Mouse (Mus musculus) midbrain, embryonic 12.5 days (tissue): ENCODE data around the gene Abca17. TPM values are rescaled to one million over a fixed set of nuclear protein-coding genes. Genes with fewer than 3 reads are reported as not detected.

Source experiments
- ATAC-seq: fragments of 200-750 bp; cut with Nextera tagmentation; 2 replicates; pipeline ENCODE4 v1.8.0; 2017; ENCODE audit warnings: low read depth, moderate TSS enrichment, moderate library complexity; ENCODE audit not compliant: low FRiP score
- H3K27ac ChIP-seq: fragments of 300-500 bp; sonication (generic); replicated peaks from 2 replicates; pipeline ENCODE4 v1.5.1; 2016; ENCODE audit warnings: mild to moderate bottlenecking
- H3K27me3 ChIP-seq: fragments of 300-500 bp; sonication (generic); 2 replicates; pipeline ENCODE4 v1.6.1; 2016; ENCODE audit warnings: mild to moderate bottlenecking
- H3K36me3 ChIP-seq: fragments of 300-500 bp; sonication (generic); 2 replicates; pipeline ENCODE4 v1.6.1; 2016
- H3K4me1 ChIP-seq: fragments of 300-500 bp; sonication (generic); 2 replicates; pipeline ENCODE4 v1.6.1; 2016
- H3K4me2 ChIP-seq: fragments of 300-500 bp; sonication (generic); replicated peaks from 2 replicates; pipeline ENCODE4 v1.6.1; 2016; ENCODE audit warnings: mild to moderate bottlenecking, moderate library complexity
- H3K4me3 ChIP-seq: fragments of 300-500 bp; sonication (generic); 2 replicates; pipeline ENCODE4 v1.5.1; 2016; ENCODE audit warnings: mild to moderate bottlenecking
- H3K9ac ChIP-seq: fragments of 300-500 bp; sonication (generic); replicated peaks from 2 replicates; pipeline ENCODE4 v1.6.1; 2016; ENCODE audit warnings: mild to moderate bottlenecking, moderate library complexity
- H3K9me3 ChIP-seq: fragments of 300-500 bp; sonication (generic); 2 replicates; pipeline ENCODE4 v1.6.1; 2016; ENCODE audit warnings: mild to moderate bottlenecking
- WGBS: fragments of 180-500 bp; shearing (Covaris S2); methylation state at CpG from one replicate; pipeline ENCODE4 v1.1.7; 2016; 5-methylcytosine and 5-hydroxymethylcytosine counted together
- polyA plus RNA-seq: library from polyadenylated mRNA; unstranded; fragments of >200 nt; fragmentation: Nextera tagmentation; extraction: Ambion mirVana; gene quantifications from 2 replicates; pipeline ENCODE4 v1.2.1, GENCODE M21; 2016

Abca17 gene
- 0.41 TPM in 1 of 2 replicates, not detected in the other for polyA plus RNA-seq

- 5% methylated on average over 42 of the region's 42 CpGs for WGBS
- Histone ChIP-seq H3K9ac (peak within 1 kb of the TSS; percentile 84), H3K27me3 (peaks cover 29% of the 10 kb centered on the region)
Measured at GRCm38 (mm10) chr17:24350926-24351759, at the start of gene Abca17. Gene Abca17 (minus strand): TSS chr17:24351068.

GRCm38 (mm10) chr17:24394456-24394855, 43.6 kb upstream of the Abca17 start:
- Histone ChIP-seq H3K4me2 (no peak overlapping the region), H3K36me3 (peaks cover 26% of the 10 kb centered on the region; the same call in 1 of the 2 replicates), H3K4me1 (no peaks in the 10 kb centered on the region), H3K9ac (no peak overlapping the region), H3K27ac (no peak overlapping the region), H3K4me3 (no peak overlapping the region), H3K9me3 (no peaks in the 10 kb centered on the region), H3K27me3 (no peaks in the 10 kb centered on the region)
- no peak for ATAC-seq
- WGBS = 90% methylated on average over 7 of the region's 7 CpGs

More at GRCm38 (mm10) chr17:24350926-24351759, at the start of gene Abca17:
- Histone ChIP-seq H3K4me2 (peak within 1 kb of the TSS; percentile 91), H3K9me3 (no peaks in the 10 kb centered on the region), H3K27ac (peak within 1 kb of the TSS; percentile 73), H3K36me3 (no peaks in the 10 kb centered on the region), H3K4me3 (peak within 1 kb of the TSS; percentile 78), H3K4me1 (peaks cover 24% of the 10 kb centered on the region)
- 0 out of 2 replicates have a peak, but pooled peaks have one; percentile 20 for ATAC-seq

GRCm38 (mm10) chr17:24393527-24393926, 42.7 kb upstream of the Abca17 start:
- no peak overlapping the region for H3K4me2 ChIP-seq
- H3K9me3 ChIP-seq = no peaks in the 10 kb centered on the region
- no peak for ATAC-seq
- H3K27ac ChIP-seq = no peak overlapping the region
- WGBS = 34% methylated on average over 4 of the region's 4 CpGs
- no peaks in the 10 kb centered on the region for H3K27me3 ChIP-seq
- no peak overlapping the region for H3K4me3 ChIP-seq
- H3K4me1 ChIP-seq = no peaks in the 10 kb centered on the region
- H3K9ac ChIP-seq = no peak overlapping the region
- peaks cover 26% of the 10 kb centered on the region; the same call in 1 of the 2 replicates for H3K36me3 ChIP-seq

GRCm38 (mm10) chr17:24391149-24391548, 40.3 kb upstream of the Abca17 start:
- no peaks in the 10 kb centered on the region for H3K9me3 ChIP-seq
- peaks cover 35% of the 10 kb centered on the region for H3K36me3 ChIP-seq
- no peaks in the 10 kb centered on the region for H3K4me1 ChIP-seq
- 68% methylated on average over 8 of the region's 8 CpGs for WGBS
- H3K27ac ChIP-seq = no peak overlapping the region
- no peak overlapping the region for H3K4me3 ChIP-seq
- no peak overlapping the region for H3K9ac ChIP-seq
- no peaks in the 10 kb centered on the region for H3K27me3 ChIP-seq
- no peak for ATAC-seq
- no peak overlapping the region for H3K4me2 ChIP-seq

- peaks cover 39% of the 10 kb centered on the region for H3K36me3 ChIP-seq
- WGBS = 0% methylated on average over 2 of the region's 2 CpGs
Measured at GRCm38 (mm10) chr17:24389865-24390264, 39.0 kb upstream of the Abca17 start.

GRCm38 (mm10) chr17:24388711-24389110, 37.8 kb upstream of the Abca17 start:
- ATAC-seq = no peak
- Histone ChIP-seq H3K27ac (no peak overlapping the region), H3K9me3 (no peaks in the 10 kb centered on the region), H3K4me3 (no peak overlapping the region), H3K9ac (no peak overlapping the region), H3K27me3 (no peaks in the 10 kb centered on the region), H3K4me1 (no peaks in the 10 kb centered on the region), H3K36me3 (peaks cover 51% of the 10 kb centered on the region), H3K4me2 (no peak overlapping the region)
- WGBS = 89% methylated on average over 5 of the region's 5 CpGs

More at GRCm38 (mm10) chr17:24389865-24390264, 39.0 kb upstream of the Abca17 start:
- Histone ChIP-seq H3K27ac (no peak overlapping the region), H3K4me3 (no peak overlapping the region), H3K4me1 (no peaks in the 10 kb centered on the region), H3K9ac (no peak overlapping the region), H3K27me3 (no peaks in the 10 kb centered on the region), H3K9me3 (no peaks in the 10 kb centered on the region), H3K4me2 (no peak overlapping the region)
- ATAC-seq = no peak

GRCm38 (mm10) chr17:24383789-24384188, 32.9 kb upstream of the Abca17 start:
- no peaks in the 10 kb centered on the region for H3K9me3 ChIP-seq
- 85% methylated on average over 8 of the region's 8 CpGs for WGBS
- ATAC-seq = no peak
- H3K36me3 ChIP-seq = peaks cover 51% of the 10 kb centered on the region
- H3K9ac ChIP-seq = no peak overlapping the region
- no peak overlapping the region for H3K4me3 ChIP-seq
- H3K27ac ChIP-seq = no peak overlapping the region
- no peak overlapping the region for H3K4me2 ChIP-seq
- H3K27me3 ChIP-seq = no peaks in the 10 kb centered on the region
- H3K4me1 ChIP-seq = no peaks in the 10 kb centered on the region

- H3K9me3 ChIP-seq = no peaks in the 10 kb centered on the region
- 90% methylated on average over 2 of the region's 2 CpGs for WGBS
- no peak overlapping the region for H3K4me2 ChIP-seq
- no peak overlapping the region for H3K4me3 ChIP-seq
- no peak for ATAC-seq
- no peaks in the 10 kb centered on the region for H3K27me3 ChIP-seq
- peaks cover 45% of the 10 kb centered on the region for H3K36me3 ChIP-seq
- H3K4me1 ChIP-seq = no peaks in the 10 kb centered on the region
- H3K9ac ChIP-seq = no peak overlapping the region
- H3K27ac ChIP-seq = no peak overlapping the region
Measured at GRCm38 (mm10) chr17:24378496-24378895, 27.6 kb upstream of the Abca17 start.

GRCm38 (mm10) chr17:24375886-24376285, 25.0 kb upstream of the Abca17 start:
- Histone ChIP-seq H3K9me3 (no peaks in the 10 kb centered on the region), H3K4me2 (no peak overlapping the region), H3K4me1 (no peaks in the 10 kb centered on the region), H3K9ac (no peak overlapping the region), H3K36me3 (peaks cover 42% of the 10 kb centered on the region), H3K4me3 (no peak overlapping the region), H3K27me3 (no peaks in the 10 kb centered on the region), H3K27ac (no peak overlapping the region)
- WGBS = 91% methylated on average over 6 of the region's 6 CpGs
- ATAC-seq = no peak

GRCm38 (mm10) chr17:24375094-24375712, 24.3 kb upstream of the Abca17 start:
- peaks cover 47% of the 10 kb centered on the region for H3K36me3 ChIP-seq
- 82% methylated on average over 5 of the region's 5 CpGs for WGBS

GRCm38 (mm10) chr17:24365863-24366262, 15.0 kb upstream of the Abca17 start:
- no peak overlapping the region for H3K9ac ChIP-seq
- WGBS = 32% methylated on average over 13 of the region's 13 CpGs
- no peak overlapping the region for H3K27ac ChIP-seq

More at GRCm38 (mm10) chr17:24375094-24375712, 24.3 kb upstream of the Abca17 start:
- no peak overlapping the region for H3K4me3 ChIP-seq
- no peak overlapping the region for H3K4me2 ChIP-seq
- no peak overlapping the region for H3K9ac ChIP-seq
- no peak overlapping the region for H3K27ac ChIP-seq
- ATAC-seq = no peak
- H3K4me1 ChIP-seq = no peaks in the 10 kb centered on the region
- H3K9me3 ChIP-seq = no peaks in the 10 kb centered on the region
- no peaks in the 10 kb centered on the region for H3K27me3 ChIP-seq

GRCm38 (mm10) chr17:24364461-24364860, 13.6 kb upstream of the Abca17 start:
- H3K4me3 ChIP-seq = no peak overlapping the region
- 93% methylated on average over 9 of the region's 9 CpGs for WGBS
- H3K36me3 ChIP-seq = peaks cover 27% of the 10 kb centered on the region
- H3K27ac ChIP-seq = no peak overlapping the region
- H3K4me1 ChIP-seq = peaks cover 4% of the 10 kb centered on the region; the same call in 1 of the 2 replicates
- H3K9ac ChIP-seq = no peak overlapping the region
- ATAC-seq = no peak
- no peaks in the 10 kb centered on the region for H3K27me3 ChIP-seq
- H3K4me2 ChIP-seq = no peak overlapping the region
- H3K9me3 ChIP-seq = no peaks in the 10 kb centered on the region

More at GRCm38 (mm10) chr17:24365863-24366262, 15.0 kb upstream of the Abca17 start:
- H3K4me2 ChIP-seq = no peak overlapping the region
- H3K27me3 ChIP-seq = no peaks in the 10 kb centered on the region
- no peaks in the 10 kb centered on the region for H3K9me3 ChIP-seq
- H3K4me3 ChIP-seq = no peak overlapping the region
- no peak for ATAC-seq
- H3K4me1 ChIP-seq = no peaks in the 10 kb centered on the region
- peaks cover 33% of the 10 kb centered on the region for H3K36me3 ChIP-seq
